Mouse (Mus musculus) E14TG2a.4 (cell line): ENCODE data around the gene Wnk1.

Experiments used
- CTCF ChIP-seq: conservative IDR thresholded peaks from 2 replicates; pipeline ENCODE4 v1.5.1; 2014; ENCODE audit warnings: low read length
- NANOG ChIP-seq: IDR thresholded peaks from 2 replicates; pipeline ENCODE4 v1.6.1; 2014; ENCODE audit warnings: borderline replicate concordance, low read length, mixed read lengths
- POU5F1 ChIP-seq: IDR thresholded peaks from 2 replicates; pipeline ENCODE4 v1.6.1; 2014; ENCODE audit warnings: low read length, borderline replicate concordance

DNA sequence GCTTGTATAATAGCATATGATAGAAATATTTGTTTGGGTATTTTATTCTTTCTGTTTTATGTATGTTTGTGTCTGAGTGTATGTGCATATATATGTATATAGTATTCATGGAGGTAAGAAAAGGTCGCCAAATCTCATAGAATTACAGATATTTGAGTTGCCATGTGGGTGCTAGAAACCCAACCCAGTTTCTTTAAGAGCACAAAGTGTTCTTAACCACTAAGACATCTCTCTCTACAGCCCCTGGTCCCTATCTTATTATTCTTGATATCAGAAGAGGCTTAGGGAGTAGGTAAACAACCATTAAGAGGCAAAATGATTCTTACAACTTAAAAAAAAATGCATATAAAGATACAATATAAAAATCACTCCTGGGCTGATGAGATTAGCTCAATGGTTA, 27.0 kb downstream of the Wnk1 start:
- TF ChIP-seq CTCF (no peak), NANOG (no peak), POU5F1 (no peak)
